Mouse (Mus musculus) forelimb bud, embryonic 11.5 days (tissue): ENCODE measurements at regions not wholly inside any gene's neighbourhood (a gene's known extent, or its start where the extent isn't known, plus 50 kb on each side); places are given as distances from the start of the nearest gene placed in this dataset.
"Not testable (repeated sequence)": the region's sequence is repeated elsewhere in the genome, so short reads cannot be mapped to it uniquely, and the experiment has no call there.

Source experiments
- DNase-seq: peaks from one replicate; pipeline ENCODE4 v3.0.0-alpha.2; 2012; ENCODE audit warnings: low read depth, low spot score

DNA sequence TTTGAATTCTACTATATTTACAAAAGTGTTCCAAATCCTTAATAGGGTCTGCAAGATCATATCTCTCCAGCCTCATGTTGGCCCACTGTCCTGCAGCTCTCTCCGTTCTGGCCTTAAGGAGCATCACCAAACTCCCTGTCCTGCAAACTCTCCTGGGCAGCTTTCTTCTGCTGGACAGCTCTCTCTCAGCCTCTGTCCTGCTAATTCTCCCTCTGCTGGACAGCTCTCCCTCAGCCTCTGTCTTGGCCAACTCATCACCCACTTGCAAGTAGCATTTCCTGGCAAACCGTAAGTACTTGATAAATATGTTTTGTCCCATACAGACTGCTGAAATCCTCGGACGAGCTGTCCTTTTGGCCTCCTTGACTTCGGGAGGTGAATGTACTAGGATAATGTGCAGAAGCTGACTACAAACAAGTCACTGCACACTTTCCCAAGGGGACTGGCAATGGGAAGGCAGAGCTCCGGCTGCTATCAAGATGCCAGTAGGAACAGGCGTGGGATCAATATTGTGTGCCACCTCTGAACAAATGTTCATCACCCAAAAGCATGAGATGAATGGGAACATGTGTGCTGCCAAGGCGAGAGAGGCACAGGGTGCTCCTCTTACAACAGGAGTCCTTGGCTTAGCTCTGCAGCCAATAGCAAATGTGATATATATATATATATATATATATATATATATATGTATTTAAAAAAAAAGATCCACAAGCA is 108.1 kb upstream of the Gcfc2 start:
- DNase-seq, result no peak

DNA sequence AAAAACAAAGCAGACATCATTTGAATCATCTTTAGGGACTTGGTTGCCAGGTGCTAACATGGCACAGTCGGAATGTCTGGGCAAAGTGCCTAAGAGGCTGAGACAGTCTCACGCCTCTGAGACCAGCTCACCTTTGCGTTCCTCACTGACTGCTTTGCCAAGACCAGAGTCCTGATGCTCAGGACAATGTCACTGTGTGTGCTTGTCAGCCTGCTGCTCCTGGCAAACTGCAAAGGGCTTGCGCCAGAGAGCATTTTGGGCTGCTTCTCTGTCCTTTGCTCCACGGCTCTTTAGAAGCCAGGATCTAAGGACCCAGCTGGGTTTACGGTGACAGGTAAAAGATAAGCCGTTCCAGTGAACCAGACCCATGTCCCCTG is 107.5 kb upstream of the Gcfc2 start:
- DNase-seq, result no peak

DNA sequence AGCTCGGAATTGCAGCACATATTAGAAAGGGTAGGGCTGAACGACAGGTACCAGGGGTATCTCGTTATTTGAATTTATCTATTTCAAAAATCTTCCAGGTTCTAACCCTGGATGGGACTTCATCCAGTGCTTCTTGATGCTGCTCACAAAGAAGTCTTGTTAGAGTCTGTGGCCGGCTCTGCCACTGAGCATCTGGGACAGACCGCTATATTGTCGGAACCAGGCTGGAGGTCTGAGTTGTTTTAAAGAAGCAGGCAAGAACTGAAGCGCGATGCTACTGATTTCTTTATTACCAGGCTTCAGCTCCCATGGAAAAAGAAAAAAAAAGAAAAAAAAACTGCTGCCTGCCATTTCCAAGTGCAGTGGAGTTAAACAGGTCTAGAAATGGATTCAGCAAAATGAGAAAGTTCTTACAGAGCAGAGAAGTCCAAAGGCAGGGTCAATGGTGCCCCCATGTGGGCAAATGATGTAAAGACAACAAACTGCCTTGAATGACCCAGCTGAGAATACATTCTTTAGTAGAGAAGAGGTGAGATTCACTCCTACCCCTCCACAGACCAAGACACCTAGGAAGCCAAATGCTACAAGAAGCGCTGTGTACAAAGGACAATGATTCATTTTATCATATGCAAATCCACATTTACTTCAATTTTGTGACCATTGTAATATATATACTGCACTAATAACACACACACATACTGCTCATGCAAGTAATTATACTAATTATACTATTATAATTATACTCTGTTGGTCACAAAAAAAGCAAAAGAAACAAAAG is 106.2 kb upstream of the Gcfc2 start:
- DNase-seq, result peak; percentile 62

DNA sequence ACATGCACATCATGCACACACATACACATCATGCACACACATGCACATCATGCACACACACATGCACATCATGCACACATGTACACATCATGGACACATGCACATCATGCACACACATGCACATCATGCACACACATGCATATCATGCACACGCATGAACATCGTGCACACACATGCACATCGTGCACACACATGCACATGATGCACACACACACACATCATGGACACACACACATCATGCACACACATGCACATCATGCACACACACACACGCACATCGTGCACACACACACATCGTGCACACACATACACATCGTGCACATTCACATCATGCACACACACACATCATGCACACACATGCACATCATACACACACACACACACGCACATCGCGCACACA is 104.9 kb upstream of the Gcfc2 start:
- no peak for DNase-seq

DNA sequence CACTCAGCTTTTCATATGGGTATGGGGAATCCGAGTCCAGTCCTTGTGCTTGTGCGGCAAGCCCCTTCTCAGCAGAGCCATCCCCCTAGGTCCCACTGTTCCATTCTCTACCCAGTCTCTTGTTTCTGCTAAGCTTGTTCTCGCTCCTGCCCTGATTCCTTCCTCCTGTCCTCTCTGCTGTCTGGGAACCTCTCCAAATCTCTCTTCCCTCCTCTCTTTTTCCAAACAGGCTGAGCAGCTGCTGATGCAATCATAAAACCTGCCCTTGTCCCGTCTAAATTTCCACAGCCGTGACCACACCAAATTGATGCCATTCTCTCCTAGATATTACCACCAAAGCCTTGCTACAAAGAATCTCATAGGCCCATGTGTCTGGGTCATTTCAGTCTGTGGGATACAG is 103.4 kb upstream of the Gcfc2 start:
- no peak for DNase-seq

DNA sequence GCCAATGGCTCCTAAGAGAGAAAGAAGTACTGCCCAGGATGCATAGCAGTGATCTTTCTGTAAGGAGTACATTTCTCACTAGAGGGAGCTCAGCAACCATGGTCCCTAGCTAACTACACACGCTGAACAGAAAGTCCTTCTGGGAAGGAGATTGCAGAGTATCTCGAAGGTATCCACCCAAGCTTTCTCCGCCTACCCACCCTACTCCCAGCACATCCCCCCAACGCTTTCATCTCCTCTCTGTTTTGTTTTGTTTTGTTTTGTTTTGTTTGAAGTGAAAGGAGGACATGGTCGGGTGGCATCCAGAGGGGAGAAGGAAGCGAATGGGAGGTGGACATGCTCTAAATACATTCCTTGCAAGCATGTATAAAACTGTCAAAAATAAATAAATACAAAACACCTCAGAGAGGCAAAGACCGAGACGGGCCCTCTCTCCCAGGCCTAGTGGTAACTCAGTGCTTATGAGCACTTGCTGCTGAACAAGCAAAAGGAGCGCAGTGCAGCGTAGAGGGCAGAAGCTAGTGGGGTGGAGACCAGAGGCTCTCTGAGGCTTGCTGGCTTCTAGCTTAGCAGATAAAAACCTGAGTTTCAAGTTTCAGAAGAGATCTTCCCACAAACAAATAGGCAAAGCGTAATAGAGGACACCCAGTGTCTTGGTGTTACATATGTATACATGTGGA is 83.9 kb upstream of the Gcfc2 start:
- no peak for DNase-seq

DNA sequence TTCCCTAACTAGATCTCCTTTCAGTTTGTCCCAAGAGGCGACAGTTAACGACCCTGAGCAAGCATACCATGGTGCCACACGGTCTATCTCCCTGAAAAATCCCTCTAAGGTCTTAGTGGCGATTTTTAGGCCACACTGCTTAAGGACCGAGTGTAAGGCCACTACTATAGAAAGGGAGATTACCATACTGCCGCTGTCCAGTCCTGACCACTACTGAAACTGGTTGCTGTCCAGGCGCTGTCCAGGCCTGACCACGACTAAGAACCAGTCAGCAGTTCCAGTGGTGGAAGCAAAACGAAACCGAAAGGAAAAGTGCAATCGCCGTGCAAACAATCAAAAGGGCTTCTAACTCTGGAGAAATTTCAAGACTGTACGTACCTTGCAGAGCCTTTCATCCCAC is 55.3 kb upstream of the Gcfc2 start:
- DNase-seq, result not testable (repeated sequence)
